Mouse (Mus musculus): ENCODE measurements at regions not wholly inside any gene's neighbourhood (a gene's known extent, or its start where the extent isn't known, plus 50 kb on each side); places are given as distances from the start of the nearest gene placed in this dataset.

DNA sequence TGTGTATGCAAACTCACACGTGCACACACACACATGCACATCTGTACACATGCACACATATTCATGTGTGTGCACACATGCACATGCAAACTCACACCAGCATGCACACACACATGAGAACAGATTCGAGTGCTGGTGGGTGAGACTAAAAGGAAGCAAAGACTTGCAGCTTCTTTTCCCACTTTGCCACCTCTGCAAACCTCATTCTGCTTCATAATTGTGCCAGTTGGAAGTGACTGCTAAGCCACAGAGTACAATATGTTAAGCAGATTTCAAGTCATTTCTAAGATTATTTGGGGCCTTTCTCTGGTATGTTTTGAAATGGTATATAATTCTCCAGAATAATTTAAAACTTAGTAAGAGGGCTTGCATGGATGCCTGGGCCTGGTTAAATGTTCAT, 157.4 kb downstream of the Ankrd50 start:
- H3K27ac ChIP-seq = no peak overlapping the region
- H3K36me3 ChIP-seq (replicated peaks; ENCODE audit: control insufficient read depth, insufficient read depth) = no peaks in the 10 kb centered on the region
- DNase-seq (ENCODE audit: low spot score) (no peak), ATAC-seq (ENCODE audit: low FRiP score) (no peak)
- H3K4me1 ChIP-seq (replicated peaks; ENCODE audit: control insufficient read depth, insufficient read depth, low read length) = no peaks in the 10 kb centered on the region
- H3K9me3 ChIP-seq (ENCODE audit: control insufficient read depth, low read length) = no peaks in the 10 kb centered on the region
- H3K4me3 ChIP-seq (replicated peaks; ENCODE audit: low read length) = no peak overlapping the region
- H3K9ac ChIP-seq = no peak overlapping the region
- WGBS = 86% methylated on average over 2 of the region's 2 CpGs
- no peaks in the 10 kb centered on the region for H3K27me3 ChIP-seq (ENCODE audit: control insufficient read depth, insufficient read depth, low read length)
- H3K4me2 ChIP-seq (replicated peaks) = no peak overlapping the region

DNA sequence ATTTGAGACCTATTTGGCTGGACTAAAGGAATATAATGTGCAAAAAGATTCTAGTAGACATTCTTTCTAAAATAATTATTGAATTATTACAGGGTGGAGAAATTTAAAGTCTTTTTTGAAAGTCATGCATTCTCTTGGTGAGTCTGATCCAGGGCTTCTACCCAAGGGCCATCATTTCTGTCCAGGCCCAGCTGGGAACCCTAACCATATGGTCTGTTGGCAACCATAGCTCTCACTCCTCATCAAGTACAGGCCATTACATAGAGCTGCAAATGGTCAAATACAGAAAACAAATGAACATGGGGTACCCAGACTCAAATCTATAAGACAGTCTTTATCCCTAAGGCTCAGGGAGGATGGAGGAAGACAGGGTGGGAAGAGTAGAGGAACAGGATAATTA, 158.4 kb downstream of the Ankrd50 start:
- H3K4me3 ChIP-seq (replicated peaks; ENCODE audit: low read length) = no peak overlapping the region
- no peak overlapping the region for H3K4me2 ChIP-seq (replicated peaks)
- ATAC-seq (ENCODE audit: low FRiP score) (no peak), DNase-seq (ENCODE audit: low spot score) (no peak)
- H3K4me1 ChIP-seq (replicated peaks; ENCODE audit: control insufficient read depth, insufficient read depth, low read length) = no peaks in the 10 kb centered on the region
- H3K27ac ChIP-seq = no peak overlapping the region
- H3K9me3 ChIP-seq (ENCODE audit: control insufficient read depth, low read length) = no peaks in the 10 kb centered on the region
- H3K27me3 ChIP-seq (ENCODE audit: control insufficient read depth, insufficient read depth, low read length) = no peaks in the 10 kb centered on the region
- H3K36me3 ChIP-seq (replicated peaks; ENCODE audit: control insufficient read depth, insufficient read depth) = no peaks in the 10 kb centered on the region
- H3K9ac ChIP-seq = no peak overlapping the region

DNA sequence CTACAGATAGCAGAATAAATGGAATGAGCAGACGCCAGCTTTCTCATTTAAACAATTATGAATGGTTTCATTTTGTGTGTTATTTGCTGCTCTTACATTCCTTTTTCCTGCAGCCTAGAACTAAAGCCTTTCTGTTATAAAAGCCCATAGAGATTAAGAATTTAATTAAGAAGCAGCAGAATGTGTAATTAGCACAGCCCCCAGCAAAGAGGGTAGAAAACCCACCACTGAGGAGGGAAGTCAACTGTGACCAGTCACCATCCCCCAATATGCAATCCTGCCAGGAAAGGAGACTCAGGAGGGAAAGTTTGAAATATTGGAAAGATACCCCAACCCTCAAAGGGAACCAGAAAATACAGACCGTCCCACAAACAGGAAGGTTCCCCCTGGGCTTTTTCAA, 160.0 kb downstream of the Ankrd50 start:
- Histone ChIP-seq H3K36me3 (replicated peaks; ENCODE audit: control insufficient read depth, insufficient read depth) (no peaks in the 10 kb centered on the region), H3K4me1 (replicated peaks; ENCODE audit: control insufficient read depth, insufficient read depth, low read length) (no peaks in the 10 kb centered on the region), H3K27ac (no peak overlapping the region), H3K4me2 (replicated peaks) (no peak overlapping the region), H3K9ac (no peak overlapping the region), H3K9me3 (ENCODE audit: control insufficient read depth, low read length) (no peaks in the 10 kb centered on the region), H3K4me3 (replicated peaks; ENCODE audit: low read length) (no peak overlapping the region), H3K27me3 (ENCODE audit: control insufficient read depth, insufficient read depth, low read length) (no peaks in the 10 kb centered on the region)
- WGBS = 46% methylated on average over 2 of the region's 2 CpGs
- ATAC-seq (ENCODE audit: low FRiP score) (peak; percentile 43; the same call in 1 of the 2 replicates), DNase-seq (ENCODE audit: low spot score) (no peak)

DNA sequence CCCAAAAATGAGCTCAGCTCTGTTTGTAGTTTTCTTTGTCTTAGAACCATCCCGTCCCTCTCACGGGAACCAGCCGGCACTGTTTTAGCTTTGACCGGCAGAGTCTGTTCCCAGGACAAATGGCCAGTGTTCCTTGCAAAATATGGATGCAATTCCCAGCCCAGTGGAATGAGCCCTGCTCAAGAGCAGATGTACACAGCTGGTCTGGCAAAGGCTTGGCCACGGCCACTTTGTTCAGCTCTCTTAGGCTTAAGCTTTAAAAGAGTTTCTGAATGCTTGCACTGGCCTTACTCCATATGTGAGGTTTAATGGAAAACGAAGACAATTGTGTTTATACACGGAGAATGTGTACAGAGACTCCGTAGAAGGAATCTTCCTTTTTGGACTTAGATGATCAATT, 162.2 kb downstream of the Ankrd50 start:
- Histone ChIP-seq H3K9me3 (ENCODE audit: control insufficient read depth, low read length) (no peaks in the 10 kb centered on the region), H3K4me1 (replicated peaks; ENCODE audit: control insufficient read depth, insufficient read depth, low read length) (no peaks in the 10 kb centered on the region), H3K36me3 (replicated peaks; ENCODE audit: control insufficient read depth, insufficient read depth) (no peaks in the 10 kb centered on the region), H3K4me2 (replicated peaks) (no peak overlapping the region), H3K4me3 (replicated peaks; ENCODE audit: low read length) (no peak overlapping the region), H3K9ac (no peak overlapping the region), H3K27me3 (ENCODE audit: control insufficient read depth, insufficient read depth, low read length) (no peaks in the 10 kb centered on the region), H3K27ac (no peak overlapping the region)
- WGBS = 53% methylated on average over 8 of the region's 8 CpGs
- ATAC-seq (ENCODE audit: low FRiP score) (no peak), DNase-seq (ENCODE audit: low spot score) (no peak)

DNA sequence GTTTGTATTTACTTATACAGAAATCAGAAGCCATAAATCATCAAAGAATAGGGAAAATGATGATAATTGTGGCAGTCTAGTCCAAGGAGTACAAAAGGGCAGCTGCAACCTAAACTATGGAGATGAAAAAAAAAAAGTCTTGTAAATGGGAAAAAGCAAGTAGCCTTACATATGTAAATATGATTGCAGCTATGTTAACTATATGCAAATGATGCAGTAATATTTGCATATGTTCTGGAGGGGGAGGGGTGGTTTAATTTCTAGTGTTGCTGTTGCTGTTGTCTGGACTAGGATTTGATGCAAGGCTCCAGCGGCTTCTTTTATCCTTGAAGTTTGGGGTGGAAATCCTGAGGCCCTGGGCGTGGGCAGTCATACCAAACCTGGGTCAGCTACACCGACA, 163.0 kb downstream of the Ankrd50 start:
- Histone ChIP-seq H3K4me2 (replicated peaks) (no peak overlapping the region), H3K4me1 (replicated peaks; ENCODE audit: control insufficient read depth, insufficient read depth, low read length) (no peaks in the 10 kb centered on the region), H3K4me3 (replicated peaks; ENCODE audit: low read length) (no peak overlapping the region), H3K36me3 (replicated peaks; ENCODE audit: control insufficient read depth, insufficient read depth) (no peaks in the 10 kb centered on the region), H3K9me3 (ENCODE audit: control insufficient read depth, low read length) (no peaks in the 10 kb centered on the region), H3K27ac (no peak overlapping the region), H3K27me3 (ENCODE audit: control insufficient read depth, insufficient read depth, low read length) (no peaks in the 10 kb centered on the region), H3K9ac (no peak overlapping the region)
- DNase-seq (ENCODE audit: low spot score) (no peak), ATAC-seq (ENCODE audit: low FRiP score) (no peak)
- 68% methylated on average over 3 of the region's 3 CpGs for WGBS

DNA sequence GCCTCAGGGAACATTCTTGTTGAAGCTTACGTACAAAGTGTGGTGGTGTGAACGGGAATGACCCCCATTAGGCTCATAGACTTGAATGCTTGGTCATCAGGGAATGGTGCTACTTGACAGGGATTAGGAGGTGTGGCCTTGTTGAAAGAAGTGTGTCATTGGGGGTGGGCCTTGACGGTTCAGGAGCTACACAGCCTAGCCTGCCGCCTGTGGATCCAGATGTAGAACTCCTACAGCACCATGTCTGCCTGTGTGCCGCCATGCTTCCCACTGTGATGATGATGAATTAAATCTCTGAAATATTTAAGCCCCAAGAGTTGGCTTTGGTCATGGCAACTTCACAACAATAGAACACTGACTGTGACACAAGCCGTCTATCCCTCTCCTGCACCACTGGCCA, 163.6 kb downstream of the Ankrd50 start:
- ATAC-seq (ENCODE audit: low FRiP score) (no peak), DNase-seq (ENCODE audit: low spot score) (no peak)
- 76% methylated on average over 6 of the region's 6 CpGs for WGBS
- H3K27ac ChIP-seq = no peak overlapping the region
- H3K36me3 ChIP-seq (replicated peaks; ENCODE audit: control insufficient read depth, insufficient read depth) = no peaks in the 10 kb centered on the region
- H3K4me1 ChIP-seq (replicated peaks; ENCODE audit: control insufficient read depth, insufficient read depth, low read length) = no peaks in the 10 kb centered on the region
- H3K4me3 ChIP-seq (replicated peaks; ENCODE audit: low read length) = no peak overlapping the region
- H3K27me3 ChIP-seq (ENCODE audit: control insufficient read depth, insufficient read depth, low read length) = no peaks in the 10 kb centered on the region
- no peak overlapping the region for H3K4me2 ChIP-seq (replicated peaks)
- no peaks in the 10 kb centered on the region for H3K9me3 ChIP-seq (ENCODE audit: control insufficient read depth, low read length)
- no peak overlapping the region for H3K9ac ChIP-seq

DNA sequence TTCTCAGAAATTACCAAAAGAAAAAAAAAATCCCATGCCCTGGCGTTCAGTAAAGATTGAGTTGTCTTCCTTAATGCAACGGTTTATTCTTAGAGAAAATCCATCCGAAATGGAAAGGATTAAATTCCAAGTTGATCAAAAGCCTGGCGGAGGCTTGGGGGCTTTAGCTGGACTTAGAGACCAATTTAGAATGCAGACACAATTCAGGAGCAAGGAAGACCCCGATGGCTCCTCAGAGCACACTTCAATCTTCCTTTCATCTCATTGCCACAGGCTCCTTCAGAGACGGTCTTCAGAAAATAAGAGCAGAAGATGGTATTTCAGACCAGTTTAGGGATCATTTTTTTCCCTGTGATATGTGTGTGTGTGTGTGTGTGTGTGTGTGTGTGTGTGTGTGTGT, 171.8 kb downstream of the Ankrd50 start:
- ATAC-seq (ENCODE audit: low FRiP score) = no peak
- 77% methylated on average over 6 of the region's 6 CpGs for WGBS
- Histone ChIP-seq H3K27ac (no peak overlapping the region), H3K9me3 (ENCODE audit: control insufficient read depth, low read length) (no peaks in the 10 kb centered on the region), H3K36me3 (replicated peaks; ENCODE audit: control insufficient read depth, insufficient read depth) (no peaks in the 10 kb centered on the region), H3K9ac (no peak overlapping the region), H3K4me1 (replicated peaks; ENCODE audit: control insufficient read depth, insufficient read depth, low read length) (no peaks in the 10 kb centered on the region), H3K4me3 (replicated peaks; ENCODE audit: low read length) (no peak overlapping the region), H3K27me3 (ENCODE audit: control insufficient read depth, insufficient read depth, low read length) (no peaks in the 10 kb centered on the region), H3K4me2 (replicated peaks) (no peak overlapping the region)
- no peak for DNase-seq (ENCODE audit: low spot score)

DNA sequence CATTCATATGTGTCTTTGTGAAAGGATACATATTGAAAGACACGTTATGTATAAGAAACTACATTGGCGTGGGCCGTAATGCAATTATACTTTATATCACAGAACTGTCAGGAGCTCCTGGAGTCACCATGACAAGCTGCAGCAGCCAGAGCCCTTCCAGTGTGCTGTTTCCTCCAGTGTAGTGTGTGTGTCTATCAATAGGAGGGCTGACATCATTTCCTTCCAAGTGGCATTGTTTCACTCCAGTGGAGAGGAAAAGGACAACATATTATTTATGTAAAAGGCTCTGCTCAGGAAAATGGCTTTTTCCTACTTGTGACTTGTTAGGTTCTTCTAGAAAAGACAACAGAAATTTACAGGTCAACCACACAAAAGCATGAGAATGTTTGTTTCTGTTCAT, 172.5 kb downstream of the Ankrd50 start:
- H3K9ac ChIP-seq = no peak overlapping the region
- no peak for DNase-seq (ENCODE audit: low spot score)
- ATAC-seq (ENCODE audit: low FRiP score) = no peak; the same call in 1 of the 2 replicates
- no peak overlapping the region for H3K27ac ChIP-seq
- no peak overlapping the region for H3K4me3 ChIP-seq (replicated peaks; ENCODE audit: low read length)
- no peak overlapping the region for H3K4me2 ChIP-seq (replicated peaks)
- no peaks in the 10 kb centered on the region for H3K9me3 ChIP-seq (ENCODE audit: control insufficient read depth, low read length)
- no peaks in the 10 kb centered on the region for H3K36me3 ChIP-seq (replicated peaks; ENCODE audit: control insufficient read depth, insufficient read depth)
- H3K4me1 ChIP-seq (replicated peaks; ENCODE audit: control insufficient read depth, insufficient read depth, low read length) = no peaks in the 10 kb centered on the region
- H3K27me3 ChIP-seq (ENCODE audit: control insufficient read depth, insufficient read depth, low read length) = no peaks in the 10 kb centered on the region
- 67% methylated on average over 3 of the region's 3 CpGs for WGBS

DNA sequence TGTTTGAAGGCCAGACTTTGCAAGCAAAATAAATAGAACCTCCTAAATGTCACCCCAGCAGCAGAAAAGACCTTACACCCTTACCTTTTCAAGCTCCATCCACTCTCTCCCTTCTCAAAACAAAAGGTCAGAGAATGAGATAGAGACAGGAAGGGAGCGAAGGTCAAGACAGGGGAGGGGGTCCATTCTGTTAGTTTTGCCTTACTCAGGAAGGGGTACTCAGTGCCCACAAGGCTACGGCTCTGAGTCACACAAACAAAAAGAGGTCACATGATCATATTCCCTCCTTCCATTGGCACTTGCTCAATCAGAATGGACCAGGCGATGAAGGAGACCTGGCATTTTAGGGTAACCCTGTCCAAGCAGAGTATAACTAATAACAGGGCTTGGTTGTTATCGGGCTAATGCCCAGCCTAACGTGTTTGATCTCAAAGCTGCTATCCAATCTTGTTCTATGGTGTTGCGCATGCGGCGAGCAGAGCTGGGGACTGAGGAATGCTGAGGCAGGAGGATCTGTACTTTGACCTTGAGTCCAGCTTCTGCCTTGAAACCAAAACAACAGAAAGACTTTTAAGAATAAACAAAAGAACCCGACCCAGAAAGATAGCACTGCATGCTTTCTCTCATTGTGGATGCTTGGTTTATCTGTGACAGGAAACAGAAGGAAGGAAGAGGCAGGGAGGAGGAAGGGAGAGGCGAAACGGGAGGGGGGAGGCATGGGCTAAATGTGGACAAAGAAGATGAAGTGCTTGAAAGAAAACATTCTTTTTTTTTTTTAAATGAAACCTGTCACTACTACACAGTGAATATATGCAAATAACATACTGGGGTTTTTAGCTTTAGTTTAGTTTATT, 184.5 kb downstream of the Ankrd50 start:
- ATAC-seq (ENCODE audit: low FRiP score) = peak; percentile 44; the same call in 1 of the 2 replicates
- no peak overlapping the region for H3K9ac ChIP-seq
- peaks cover 7% of the 10 kb centered on the region; the same call in 1 of the 2 replicates for H3K4me1 ChIP-seq (replicated peaks; ENCODE audit: control insufficient read depth, insufficient read depth, low read length)
- WGBS = 77% methylated on average over 11 of the region's 11 CpGs
- H3K27ac ChIP-seq = peak overlapping the region; percentile 32; the same call in 1 of the 2 replicates
- H3K27me3 ChIP-seq (ENCODE audit: control insufficient read depth, insufficient read depth, low read length) = no peaks in the 10 kb centered on the region
- H3K36me3 ChIP-seq (replicated peaks; ENCODE audit: control insufficient read depth, insufficient read depth) = no peaks in the 10 kb centered on the region
- no peak overlapping the region for H3K4me2 ChIP-seq (replicated peaks)
- no peak overlapping the region for H3K4me3 ChIP-seq (replicated peaks; ENCODE audit: low read length)
- H3K9me3 ChIP-seq (ENCODE audit: control insufficient read depth, low read length) = no peaks in the 10 kb centered on the region
- no peak for DNase-seq (ENCODE audit: low spot score)

Measured in hindbrain, embryonic 14.5 days (tissue).